Mouse (Mus musculus): ENCODE data around the gene Clcnka.

DNA sequence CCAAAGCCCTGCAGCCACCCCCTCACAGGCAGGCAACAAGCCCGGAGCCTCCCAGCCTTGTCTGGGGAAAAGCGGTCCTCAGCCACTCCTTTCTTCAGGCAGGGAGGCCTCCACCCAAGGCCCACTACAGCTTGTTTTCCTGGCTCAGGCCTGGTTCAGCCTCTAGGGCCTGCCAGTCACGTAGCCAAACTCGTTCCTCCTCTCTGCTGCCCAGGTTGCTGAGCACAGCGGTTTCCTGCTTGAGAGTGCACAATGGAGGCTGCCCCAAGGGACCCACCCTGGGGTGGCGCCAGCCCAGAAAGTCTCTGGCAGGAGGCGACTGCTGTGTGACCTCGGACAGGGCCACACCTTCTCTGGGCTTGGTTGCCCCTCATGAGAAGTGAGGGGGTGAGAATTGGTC, 44.7 kb downstream of the Clcnka start:
- TF ChIP-seq CTCF (IDR thresholded peaks at IDR 0.05; ENCODE audit: extremely low read depth, insufficient read depth, insufficient read length, insufficient replicate concordance) (no peak), POLR2A (IDR thresholded peaks at IDR 0.05; ENCODE audit: low read depth, low read length) (no peak)
